Mouse (Mus musculus): ENCODE results near the gene Snrpa. TPM values are rescaled to one million over a fixed set of nuclear protein-coding genes. Genes with fewer than 3 reads are reported as not detected.

The Snrpa gene
- polyA plus RNA-seq, 1 experiment from 2014 or later = 251 TPM

GRCm38 (mm10) chr7:27230781-27231180 lies 34.7 kb upstream of the Snrpa start:
- no peak for ATAC-seq
- 72% methylated on average over 4 of the region's 4 CpGs for WGBS
- Histone ChIP-seq H3K36me3 (ENCODE audit: control insufficient read depth, insufficient read depth, low read length) (no peaks in the 10 kb centered on the region), H3K9me3 (ENCODE audit: control insufficient read depth, low read length) (no peaks in the 10 kb centered on the region), H3K4me1 (ENCODE audit: control insufficient read depth, insufficient read depth, low read length) (peaks cover 30% of the 10 kb centered on the region), H3K4me2 (ENCODE audit: low read depth, low read length) (no peak overlapping the region), H3K27me3 (replicated peaks; ENCODE audit: control insufficient read depth, insufficient read depth, low read length) (no peaks in the 10 kb centered on the region), H3K4me3 (ENCODE audit: low read length) (no peak overlapping the region), H3K27ac (ENCODE audit: low read length) (no peak overlapping the region), H3K9ac (ENCODE audit: low read depth, low read length) (no peak overlapping the region)

DNA sequence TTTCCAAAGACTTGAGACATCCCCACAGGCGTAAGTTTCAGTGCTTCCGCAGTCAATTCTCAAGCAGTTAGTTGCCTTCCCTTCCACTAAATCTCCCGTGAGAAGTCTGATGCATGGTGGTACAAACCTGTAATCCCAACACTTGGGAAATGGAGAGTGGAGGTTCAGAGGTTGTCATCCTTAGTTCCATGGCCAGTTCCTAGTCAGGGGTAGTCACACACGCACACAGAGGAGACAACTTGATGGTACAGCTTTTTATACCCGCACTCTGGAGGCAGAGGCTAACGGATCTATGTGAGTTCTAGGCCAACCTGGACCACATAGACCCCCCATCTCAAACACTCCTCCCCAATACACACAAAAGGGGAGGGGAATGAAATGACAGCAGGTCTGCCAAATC lies 32.8 kb upstream of the Snrpa start:
- Histone ChIP-seq H3K27me3 (replicated peaks; ENCODE audit: control insufficient read depth, insufficient read depth, low read length) (no peaks in the 10 kb centered on the region), H3K4me3 (ENCODE audit: low read length) (peak overlapping the region; percentile 86), H3K4me1 (ENCODE audit: control insufficient read depth, insufficient read depth, low read length) (peaks cover 46% of the 10 kb centered on the region), H3K9ac (ENCODE audit: low read depth, low read length) (peak overlapping the region; percentile 97), H3K9me3 (ENCODE audit: control insufficient read depth, low read length) (no peaks in the 10 kb centered on the region), H3K4me2 (ENCODE audit: low read depth, low read length) (peak overlapping the region; percentile 86), H3K36me3 (ENCODE audit: control insufficient read depth, insufficient read depth, low read length) (no peaks in the 10 kb centered on the region), H3K27ac (ENCODE audit: low read length) (peak overlapping the region; percentile 91)
- no peak for ATAC-seq
- WGBS = 11% methylated on average over 6 of the region's 6 CpGs

- Histone ChIP-seq H3K4me1 (ENCODE audit: control insufficient read depth, insufficient read depth, low read length) (peaks cover 46% of the 10 kb centered on the region), H3K27ac (ENCODE audit: low read length) (peak within 1 kb of the TSS; percentile 91), H3K27me3 (replicated peaks; ENCODE audit: control insufficient read depth, insufficient read depth, low read length) (no peaks in the 10 kb centered on the region), H3K4me3 (ENCODE audit: low read length) (peak within 1 kb of the TSS; percentile 86), H3K4me2 (ENCODE audit: low read depth, low read length) (peak within 1 kb of the TSS; percentile 86), H3K9ac (ENCODE audit: low read depth, low read length) (peak within 1 kb of the TSS; percentile 97), H3K36me3 (ENCODE audit: control insufficient read depth, insufficient read depth, low read length) (no peaks in the 10 kb centered on the region), H3K9me3 (ENCODE audit: control insufficient read depth, low read length) (no peaks in the 10 kb centered on the region)
- WGBS = under 1% methylated on average over 49 of the region's 49 CpGs
- peak; percentile 76 for ATAC-seq
These were observed 32.3 kb upstream of the Snrpa start, which contains the start of gene Itpkc for GRCm38 (mm10) chr7:27228281-27228821. Gene Itpkc (minus strand): TSS chr7:27228661.

DNA sequence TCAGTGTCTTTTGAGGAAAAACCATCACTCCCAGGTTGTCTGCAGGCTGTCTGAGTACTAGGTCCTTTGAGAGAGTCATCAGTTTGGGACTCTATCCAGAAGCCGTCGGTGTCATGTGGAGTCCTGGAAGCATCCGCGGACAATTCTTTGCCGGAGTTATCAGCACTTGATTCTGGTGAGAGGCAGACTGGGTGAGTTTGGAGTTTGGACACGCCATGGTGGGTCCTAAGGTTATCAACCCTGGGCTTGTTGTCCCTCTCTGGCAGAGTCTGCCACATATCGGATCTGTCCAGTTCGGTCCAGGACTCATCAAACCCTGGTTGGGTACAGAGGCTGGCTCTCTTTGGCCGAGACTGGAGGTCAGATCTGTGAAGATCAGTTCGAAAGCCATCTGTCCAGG lies 31.6 kb upstream of the Snrpa start:
- peak overlapping the region; percentile 86 for H3K4me2 ChIP-seq (ENCODE audit: low read depth, low read length)
- H3K36me3 ChIP-seq (ENCODE audit: control insufficient read depth, insufficient read depth, low read length) = no peaks in the 10 kb centered on the region
- H3K4me3 ChIP-seq (ENCODE audit: low read length) = peak overlapping the region; percentile 86
- H3K27me3 ChIP-seq (replicated peaks; ENCODE audit: control insufficient read depth, insufficient read depth, low read length) = no peaks in the 10 kb centered on the region
- H3K9me3 ChIP-seq (ENCODE audit: control insufficient read depth, low read length) = no peaks in the 10 kb centered on the region
- H3K4me1 ChIP-seq (ENCODE audit: control insufficient read depth, insufficient read depth, low read length) = peaks cover 48% of the 10 kb centered on the region
- peak overlapping the region; percentile 91 for H3K27ac ChIP-seq (ENCODE audit: low read length)
- ATAC-seq = no peak
- peak overlapping the region; percentile 97 for H3K9ac ChIP-seq (ENCODE audit: low read depth, low read length)
- WGBS = under 1% methylated on average over 10 of the region's 10 CpGs

GRCm38 (mm10) chr7:27227276-27227675 lies 31.2 kb upstream of the Snrpa start:
- Histone ChIP-seq H3K27me3 (replicated peaks; ENCODE audit: control insufficient read depth, insufficient read depth, low read length) (no peaks in the 10 kb centered on the region), H3K27ac (ENCODE audit: low read length) (peak overlapping the region; percentile 91), H3K9ac (ENCODE audit: low read depth, low read length) (peak overlapping the region; percentile 97), H3K9me3 (ENCODE audit: control insufficient read depth, low read length) (no peaks in the 10 kb centered on the region), H3K36me3 (ENCODE audit: control insufficient read depth, insufficient read depth, low read length) (no peaks in the 10 kb centered on the region), H3K4me1 (ENCODE audit: control insufficient read depth, insufficient read depth, low read length) (peaks cover 49% of the 10 kb centered on the region), H3K4me3 (ENCODE audit: low read length) (peak overlapping the region; percentile 86), H3K4me2 (ENCODE audit: low read depth, low read length) (peak overlapping the region; percentile 86)
- no peak for ATAC-seq
- 23% methylated on average over 8 of the region's 9 CpGs for WGBS

DNA sequence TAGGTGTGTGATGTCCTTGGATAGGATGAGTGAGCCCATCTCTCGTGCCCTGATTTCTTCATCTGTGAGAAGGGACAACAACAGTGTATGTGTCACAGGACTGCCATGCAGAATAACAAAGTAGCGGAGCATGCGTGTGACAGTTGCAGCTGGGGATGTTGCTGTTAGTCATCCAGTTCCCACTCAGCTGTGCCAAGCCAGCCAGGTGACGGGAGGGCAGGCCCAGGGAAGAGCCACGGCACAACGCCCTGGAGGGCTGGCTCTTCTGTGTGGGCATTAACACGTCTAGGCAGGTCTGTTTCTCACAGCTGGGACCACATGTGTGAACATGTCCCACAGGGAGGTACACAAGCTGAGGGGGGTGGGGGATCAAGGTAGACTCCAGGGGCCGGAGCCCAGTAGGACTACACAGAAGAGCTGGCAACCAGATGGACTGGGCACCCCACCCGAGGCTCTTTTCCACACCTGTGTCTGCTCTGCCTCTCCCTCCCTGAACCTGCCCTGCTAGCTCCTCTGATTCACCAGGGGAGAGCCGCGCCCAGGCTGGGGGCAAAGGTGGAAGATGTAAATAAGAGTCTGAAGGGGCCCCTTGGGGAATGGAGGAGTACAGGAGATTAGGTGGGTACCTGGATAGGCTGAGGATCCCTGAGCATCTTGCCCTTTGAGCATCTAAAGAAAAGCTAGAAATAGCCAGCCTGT lies 29.0 kb upstream of the Snrpa start:
- Histone ChIP-seq H3K36me3 (ENCODE audit: control insufficient read depth, insufficient read depth, low read length) (no peaks in the 10 kb centered on the region), H3K4me3 (ENCODE audit: low read length) (peak overlapping the region; percentile 86), H3K27me3 (replicated peaks; ENCODE audit: control insufficient read depth, insufficient read depth, low read length) (no peaks in the 10 kb centered on the region), H3K4me1 (ENCODE audit: control insufficient read depth, insufficient read depth, low read length) (peaks cover 52% of the 10 kb centered on the region), H3K9me3 (ENCODE audit: control insufficient read depth, low read length) (no peaks in the 10 kb centered on the region), H3K4me2 (ENCODE audit: low read depth, low read length) (peak overlapping the region; percentile 86), H3K9ac (ENCODE audit: low read depth, low read length) (peak overlapping the region; percentile 62), H3K27ac (ENCODE audit: low read length) (peak overlapping the region; percentile 87)
- ATAC-seq = peak; percentile 83
- WGBS = 45% methylated on average over 11 of the region's 11 CpGs

- Histone ChIP-seq H3K4me1 (ENCODE audit: control insufficient read depth, insufficient read depth, low read length) (peaks cover 48% of the 10 kb centered on the region), H3K36me3 (ENCODE audit: control insufficient read depth, insufficient read depth, low read length) (no peaks in the 10 kb centered on the region; the same call in 1 of the 2 replicates), H3K9ac (ENCODE audit: low read depth, low read length) (no peak overlapping the region), H3K27ac (ENCODE audit: low read length) (no peak overlapping the region), H3K27me3 (replicated peaks; ENCODE audit: control insufficient read depth, insufficient read depth, low read length) (no peaks in the 10 kb centered on the region), H3K4me2 (ENCODE audit: low read depth, low read length) (no peak overlapping the region), H3K9me3 (ENCODE audit: control insufficient read depth, low read length) (no peaks in the 10 kb centered on the region), H3K4me3 (ENCODE audit: low read length) (no peak overlapping the region)
- no peak for ATAC-seq
- 57% methylated on average over 1 of the region's 1 CpGs for WGBS
These were observed 26.5 kb upstream of the Snrpa start for GRCm38 (mm10) chr7:27222538-27222937.

- Histone ChIP-seq H3K4me1 (ENCODE audit: control insufficient read depth, insufficient read depth, low read length) (peaks cover 43% of the 10 kb centered on the region), H3K4me3 (ENCODE audit: low read length) (no peak overlapping the region), H3K4me2 (ENCODE audit: low read depth, low read length) (no peak overlapping the region), H3K9ac (ENCODE audit: low read depth, low read length) (no peak overlapping the region), H3K36me3 (ENCODE audit: control insufficient read depth, insufficient read depth, low read length) (peaks cover under 1% of the 10 kb centered on the region), H3K9me3 (ENCODE audit: control insufficient read depth, low read length) (no peaks in the 10 kb centered on the region), H3K27me3 (replicated peaks; ENCODE audit: control insufficient read depth, insufficient read depth, low read length) (no peaks in the 10 kb centered on the region), H3K27ac (ENCODE audit: low read length) (no peak overlapping the region)
- ATAC-seq = no peak
- WGBS = 62% methylated on average over 6 of the region's 6 CpGs
These were observed 25.9 kb upstream of the Snrpa start for GRCm38 (mm10) chr7:27221939-27222338.

DNA sequence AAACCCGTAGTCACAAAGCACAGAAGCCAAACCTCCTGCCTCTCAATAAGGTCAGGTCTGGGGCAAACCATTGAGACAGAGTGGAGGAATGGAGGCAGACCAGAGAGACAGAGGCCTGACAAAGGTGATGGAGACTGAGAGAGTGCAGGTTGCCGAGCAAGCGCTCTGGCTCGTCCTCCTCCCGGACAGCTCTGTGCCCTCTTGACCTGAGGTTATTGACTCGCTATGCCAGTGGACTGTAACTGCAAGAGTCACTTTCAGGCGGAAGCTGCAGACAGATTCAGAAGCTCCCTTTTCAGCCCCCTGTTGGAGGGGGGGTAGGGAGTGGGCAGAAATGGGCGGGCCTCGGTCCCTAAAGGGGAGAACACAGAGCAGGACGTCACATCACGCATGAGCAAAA lies 23.9 kb upstream of the Snrpa start:
- Histone ChIP-seq H3K9ac (ENCODE audit: low read depth, low read length) (no peak overlapping the region), H3K36me3 (ENCODE audit: control insufficient read depth, insufficient read depth, low read length) (peaks cover 8% of the 10 kb centered on the region), H3K4me3 (ENCODE audit: low read length) (no peak overlapping the region), H3K9me3 (ENCODE audit: control insufficient read depth, low read length) (no peaks in the 10 kb centered on the region), H3K27me3 (replicated peaks; ENCODE audit: control insufficient read depth, insufficient read depth, low read length) (no peaks in the 10 kb centered on the region), H3K4me2 (ENCODE audit: low read depth, low read length) (no peak overlapping the region), H3K4me1 (ENCODE audit: control insufficient read depth, insufficient read depth, low read length) (peaks cover 25% of the 10 kb centered on the region), H3K27ac (ENCODE audit: low read length) (no peak overlapping the region)
- ATAC-seq = no peak
- WGBS = 71% methylated on average over 11 of the region's 11 CpGs
